Mouse (Mus musculus): ENCODE data around the gene Slc1a3.

Gene Slc1a3

DNA sequence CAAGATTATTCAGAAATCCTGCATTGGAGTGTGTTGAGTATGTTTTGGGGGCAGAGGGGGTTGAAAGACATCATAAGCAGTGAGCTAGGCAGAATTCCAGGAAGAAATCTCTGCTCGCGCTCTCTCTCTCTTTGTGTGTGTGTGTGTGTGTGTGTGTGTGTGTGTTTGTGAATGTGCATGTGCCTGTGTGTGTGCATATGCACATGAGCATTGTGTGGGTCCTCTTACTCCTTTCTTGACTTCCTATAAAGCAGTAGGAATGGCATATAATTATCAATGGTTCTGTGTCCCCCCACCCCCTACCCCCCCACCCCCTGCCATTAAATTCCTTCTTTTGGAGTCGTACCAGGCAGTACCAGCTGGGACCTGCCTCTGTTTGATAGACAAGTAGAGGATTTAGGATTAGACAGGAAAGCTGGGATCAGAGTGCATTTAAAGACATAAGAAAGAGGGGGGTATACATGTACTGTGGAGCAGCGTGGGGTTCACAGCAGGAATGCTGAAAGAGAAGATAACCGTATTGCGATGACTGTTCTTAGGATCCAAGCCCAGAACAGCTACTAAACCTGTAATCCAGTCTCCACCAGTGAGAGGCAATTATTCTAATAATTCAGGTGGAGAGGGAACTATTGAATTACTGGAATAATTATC is 104.9 kb downstream of the Slc1a3 start:
- no peak for DNase-seq (ENCODE audit: low read depth)

DNA sequence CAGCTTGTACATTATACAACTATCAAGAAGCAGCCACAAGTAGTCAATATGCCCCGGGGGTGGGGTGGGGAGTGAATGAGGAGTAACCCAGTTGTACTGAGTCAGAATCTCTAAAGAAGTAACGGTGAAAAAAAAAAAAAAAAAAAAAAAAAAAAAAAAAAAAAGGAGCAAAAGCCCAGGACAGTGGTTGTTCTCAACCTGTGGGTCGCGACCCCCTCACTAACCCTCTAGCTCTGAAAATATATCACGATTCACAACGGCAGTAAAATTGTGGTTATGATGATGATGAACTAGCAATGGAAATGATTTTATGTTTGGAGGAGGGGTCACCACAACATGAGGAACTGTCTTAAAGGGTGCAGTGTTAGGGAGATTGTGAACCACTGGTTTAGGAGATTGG is 108.2 kb downstream of the Slc1a3 start:
- no peak for DNase-seq (ENCODE audit: low read depth)

DNA sequence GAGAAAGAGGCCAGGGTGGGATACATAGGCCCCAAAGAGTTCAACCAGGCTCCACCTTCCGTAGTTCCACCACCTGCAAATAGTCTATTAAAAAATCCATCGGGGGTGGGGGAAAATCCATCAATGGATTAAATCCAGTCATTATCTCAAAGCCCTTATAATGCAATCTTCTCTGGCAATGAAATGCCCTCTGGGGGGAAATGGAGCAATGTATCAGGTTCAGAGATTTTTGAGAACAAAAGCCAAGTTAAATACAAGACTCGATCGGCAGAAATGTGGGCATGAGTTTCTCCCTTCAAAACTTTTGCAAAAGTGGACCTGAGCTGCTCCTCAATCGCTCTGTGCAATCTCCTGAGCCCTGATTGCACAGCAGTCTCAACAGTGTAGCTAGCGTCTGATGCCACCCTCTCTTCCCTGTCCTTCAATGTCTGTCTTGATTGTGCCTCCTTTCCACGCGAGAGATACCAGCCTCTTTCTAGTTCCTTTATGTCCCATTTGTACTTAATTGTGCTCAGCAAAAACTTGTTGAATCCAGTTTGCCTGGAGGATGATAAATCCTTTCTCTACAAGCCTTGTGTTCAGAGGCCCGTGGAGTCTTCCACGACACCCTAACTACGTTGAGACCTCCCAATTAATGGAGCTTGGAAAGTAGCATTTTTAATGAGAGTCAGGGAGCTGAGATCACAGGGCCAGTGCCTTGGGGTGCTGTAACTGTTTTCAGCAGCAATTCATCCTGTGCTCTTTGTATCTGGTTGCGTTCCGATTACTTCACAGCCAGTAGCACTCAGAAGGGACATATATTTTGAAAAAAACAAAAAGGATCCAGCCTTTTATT is 109.0 kb downstream of the Slc1a3 start:
- DNase-seq (ENCODE audit: low read depth): no peak

DNA sequence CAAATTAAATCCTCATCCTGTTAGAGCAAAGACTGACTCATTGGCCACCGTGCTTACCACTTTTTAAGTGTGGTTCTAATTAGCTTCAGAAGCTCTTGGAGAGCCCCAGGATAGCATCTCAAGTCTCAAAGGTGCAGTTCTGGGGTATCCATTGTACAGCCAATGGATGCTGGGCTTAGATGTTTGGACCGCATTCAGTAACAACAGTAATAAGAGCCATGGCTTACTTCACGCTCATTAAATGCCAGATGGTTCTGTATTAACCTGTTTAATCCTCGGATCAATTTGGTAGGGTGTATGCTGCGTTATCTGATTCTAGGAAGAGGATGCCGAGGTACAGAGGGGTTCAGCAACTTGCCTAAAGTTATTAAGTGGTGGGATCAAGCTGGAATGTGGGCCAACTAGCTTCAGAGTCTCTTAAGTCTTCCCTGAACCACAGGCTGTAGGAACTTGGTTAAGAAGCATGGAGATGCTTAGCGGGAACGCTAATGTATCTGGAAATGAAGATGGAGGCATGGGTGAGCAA is 114.1 kb downstream of the Slc1a3 start:
- no peak for DNase-seq (ENCODE audit: low read depth)

DNA sequence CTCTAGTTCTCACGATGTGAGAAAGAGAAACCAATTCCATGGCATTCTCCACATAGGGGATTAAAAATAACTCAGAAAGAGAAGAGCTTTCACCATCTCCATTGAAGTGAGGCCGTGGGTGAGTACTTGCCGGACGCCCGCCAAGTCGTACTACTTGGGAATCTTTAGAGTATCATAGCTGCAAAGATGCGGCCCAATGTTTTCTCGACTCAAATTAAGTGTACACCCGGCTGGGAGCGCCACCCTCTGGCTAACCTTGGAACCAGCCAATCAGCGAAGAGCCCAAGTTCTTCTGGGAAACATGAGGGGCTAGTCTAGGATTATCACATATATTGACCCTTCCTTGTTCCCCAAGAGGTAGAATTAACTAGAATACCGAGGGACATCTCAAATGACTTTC is 115.3 kb downstream of the Slc1a3 start:
- DNase-seq (ENCODE audit: low read depth): no peak

DNA sequence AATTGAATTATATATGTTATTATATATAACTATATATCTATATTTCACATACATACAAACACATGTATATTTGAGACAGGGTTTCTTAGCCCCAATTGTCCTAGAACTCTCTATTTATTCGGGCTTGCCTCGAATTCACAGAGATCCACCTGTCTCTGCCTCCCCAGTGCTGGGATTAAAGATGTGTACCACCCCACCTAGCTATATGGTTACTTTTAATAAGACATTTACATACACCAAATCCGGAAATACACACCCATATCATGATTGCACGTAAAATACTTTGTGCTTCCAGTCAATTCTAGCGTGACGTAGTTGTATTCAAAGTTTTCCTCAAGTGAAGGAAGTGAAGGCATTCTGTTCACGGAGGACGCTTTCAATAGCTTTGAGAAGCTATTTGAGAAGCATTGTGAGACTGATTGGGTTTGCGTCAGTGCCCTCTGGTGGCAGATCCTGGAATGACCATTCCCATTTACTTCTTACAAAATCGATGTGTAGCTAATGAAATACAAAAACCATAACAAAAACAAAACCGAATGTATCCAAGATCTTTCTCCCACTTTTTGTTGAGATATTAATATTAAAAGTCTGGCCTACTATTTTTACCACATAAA is 121.0 kb downstream of the Slc1a3 start:
- peak; percentile 92 for DNase-seq (ENCODE audit: low read depth)

DNA sequence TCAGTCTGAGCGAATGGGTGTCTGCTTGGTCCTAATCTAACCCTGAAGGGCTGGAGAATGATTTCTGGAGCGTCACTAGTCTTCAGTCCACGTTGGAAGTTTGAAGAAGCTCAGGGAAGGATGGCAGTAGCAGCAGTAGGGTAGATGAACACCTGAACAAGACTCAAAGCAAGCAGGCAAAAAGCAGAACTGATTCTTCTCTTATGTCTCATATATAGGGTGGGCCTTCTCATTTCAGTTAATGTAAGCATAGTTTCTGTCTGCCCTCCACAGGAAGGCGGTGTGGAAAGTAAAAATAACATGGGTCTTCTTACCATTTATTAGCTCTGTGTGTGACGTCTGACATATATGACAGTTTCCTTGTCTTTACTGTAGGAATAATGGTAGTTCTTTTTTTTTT is 122.5 kb downstream of the Slc1a3 start:
- DNase-seq (ENCODE audit: low read depth): no peak

DNA sequence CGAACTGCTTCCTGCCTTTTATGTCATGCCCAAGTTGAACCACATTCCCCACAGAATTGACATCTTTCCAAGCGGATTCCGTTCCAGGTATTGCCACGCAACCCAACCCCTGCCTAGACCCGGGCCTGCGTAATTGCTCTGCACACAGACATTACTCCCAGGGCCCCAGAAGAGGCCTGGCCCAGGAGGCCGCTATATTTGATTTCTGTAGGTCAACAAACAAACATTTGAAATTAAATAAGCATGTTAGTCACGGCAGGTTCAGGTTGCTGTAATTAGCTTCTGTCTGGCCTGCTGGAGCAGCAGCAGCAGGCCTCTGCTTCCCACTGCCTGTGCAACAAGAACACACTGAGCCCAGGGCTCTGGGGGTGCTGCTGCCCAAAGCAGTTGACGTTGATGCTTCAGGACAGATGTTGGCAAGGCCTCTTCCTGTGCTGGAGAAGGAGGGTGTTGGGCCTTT is 123.7 kb downstream of the Slc1a3 start:
- DNase-seq (ENCODE audit: low read depth): no peak
